Mouse (Mus musculus) naive thymus-derived CD4-positive, alpha-beta T cell, adult 5 months (primary cell): Measurements from ENCODE around the gene Tmem213. TPM values are rescaled to one million over a fixed set of nuclear protein-coding genes. Genes with fewer than 3 reads are reported as not detected.

Source experiments
- polyA plus RNA-seq: library from polyadenylated mRNA; unstranded; fragments of 100-300 nt; shearing (Covaris generic); gene quantifications from one replicate; pipeline ENCODE4 v1.2.1, GENCODE M21; 2017

Gene Tmem213
- not detected for polyA plus RNA-seq

DNA sequence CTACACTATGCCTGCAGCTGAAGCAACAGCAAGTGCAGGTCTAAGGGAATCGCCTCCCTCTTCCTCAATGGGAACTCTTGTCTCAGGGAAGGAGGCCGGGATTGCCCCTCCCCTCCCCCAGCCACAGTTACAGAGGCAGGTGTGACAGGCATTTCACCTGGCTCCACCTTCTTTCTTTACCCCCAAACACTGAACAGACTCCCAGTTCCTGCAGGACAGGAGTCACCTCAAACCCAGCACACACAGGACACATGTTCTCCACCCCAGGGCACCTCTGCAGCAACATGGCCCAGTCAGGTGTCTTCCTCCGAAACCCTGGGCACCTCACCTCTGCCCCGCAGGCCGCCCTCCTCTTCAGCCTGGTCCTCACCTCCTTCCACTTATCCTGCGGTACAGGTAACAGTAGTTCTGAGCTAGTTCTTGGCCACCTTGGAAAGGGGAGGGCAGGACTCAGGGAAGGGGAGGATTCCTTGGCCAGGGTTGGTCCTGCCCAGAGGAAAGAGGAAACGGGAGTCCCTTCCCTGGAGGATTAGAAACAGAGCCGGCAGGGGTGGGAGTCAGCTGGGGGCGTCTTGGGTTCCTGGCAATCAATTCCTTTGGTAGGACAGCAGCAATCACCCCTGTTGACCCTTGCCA, at the start of gene Tmem213:
Gene Tmem213, plus strand, starts transcription at position 96 of the 636 bp plus-strand sequence.

DNA sequence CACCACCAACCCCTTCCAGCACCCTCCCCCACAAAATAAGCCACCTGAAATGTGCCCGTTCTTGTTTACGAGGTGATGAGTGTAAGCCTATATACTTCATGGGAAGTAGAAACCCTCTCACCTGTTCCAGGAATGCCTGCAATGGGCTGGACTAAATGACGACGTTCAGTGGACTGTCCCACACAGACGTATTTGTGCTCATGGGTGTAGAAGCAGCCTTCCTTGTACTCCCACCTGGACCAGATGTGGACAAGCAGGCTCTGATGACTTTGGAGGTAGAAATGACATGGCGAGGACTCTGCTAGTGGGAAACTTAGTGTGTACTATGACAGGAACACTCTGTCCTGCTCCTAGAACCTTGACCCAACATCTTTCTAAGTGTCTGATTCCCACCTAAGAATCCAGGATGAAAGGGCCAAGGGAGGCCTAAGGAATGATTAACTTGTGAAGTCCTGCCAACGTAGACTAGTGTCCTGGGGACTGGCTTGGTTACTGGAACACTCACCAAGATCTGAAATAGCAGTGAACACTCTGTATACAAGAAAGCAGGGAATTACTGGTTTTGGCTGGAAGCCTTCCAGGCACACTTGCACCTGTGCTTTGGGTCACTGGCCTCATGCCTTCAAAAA, 15.3 kb downstream of the Tmem213 start, which contains the start of gene Atp6v0a4:
Gene Atp6v0a4, minus strand, starts transcription at position 380 of the 629 bp plus-strand sequence.

Other genes with a start within 250 kb of the Tmem213 start
- 22.7 TPM for gene Trim24, start 238.4 kb upstream of the Tmem213 start, polyA plus RNA-seq
- 0.10 TPM for gene Svopl, start 62.3 kb upstream of the Tmem213 start, polyA plus RNA-seq
- 0.55 TPM for gene Atp6v0a4, start 15.3 kb downstream of the Tmem213 start, polyA plus RNA-seq
- 0.09 TPM for gene D630045J12Rik, start 144.8 kb downstream of the Tmem213 start, polyA plus RNA-seq
- gene Zc3hav1l, start 190.0 kb downstream of the Tmem213 start, polyA plus RNA-seq: 0.50 TPM
- 332 TPM for gene Zc3hav1, start 245.3 kb downstream of the Tmem213 start, polyA plus RNA-seq